Mouse (Mus musculus) liver, postnatal 0 days (tissue): ENCODE measurements around the gene Eef1g.

Experiments
- CTCF ChIP-seq: sonication (generic); IDR thresholded peaks from 2 replicates; pipeline ENCODE4 v1.5.1; 2016; ENCODE audit warnings: antibody characterized with exemption, low read depth
- EP300 ChIP-seq: IDR thresholded peaks from 2 replicates; pipeline ENCODE4 v1.6.1; 2016; ENCODE audit warnings: antibody characterized with exemption, low read depth, mild to moderate bottlenecking

DNA sequence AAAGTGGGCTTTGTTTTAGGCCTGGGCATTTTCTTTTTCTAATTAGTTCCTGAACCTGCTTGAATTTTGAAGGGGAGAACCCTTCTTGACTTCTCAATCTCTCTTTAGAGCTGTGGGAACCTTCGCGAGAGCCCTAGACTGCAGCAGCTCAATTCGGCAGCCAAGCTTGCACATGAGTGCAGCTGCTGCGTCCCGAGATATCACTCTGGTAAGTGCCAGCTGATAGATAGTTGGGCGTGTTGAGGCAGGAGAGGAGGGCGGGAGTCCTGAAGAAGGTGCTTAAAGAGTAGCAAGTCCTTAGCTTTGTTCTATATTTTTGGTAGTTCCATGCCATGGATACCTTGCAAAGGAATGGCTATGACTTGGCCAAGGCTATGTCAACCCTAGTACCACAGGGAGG, 19.9 kb upstream of the Eef1g start:
- TF ChIP-seq CTCF = no peak
- TF ChIP-seq EP300 = no peak
